Mouse (Mus musculus) frontal cortex, postnatal 10 days (tissue): ENCODE results near the gene Nup210l.

Experiments used
- DNase-seq, 2 experiments: peaks; one replicate each; pipeline ENCODE4 v3.0.0; 2022; ENCODE audit warnings: low spot score in 2 of 2, mixed read lengths in 1 of 2

Nup210l gene

GRCm38 (mm10) chr3:90103938-90104337, at the start of gene Nup210l:
TSS of gene Nup210l (plus strand) at chr3:90104132.
- no peak for DNase-seq

GRCm38 (mm10) chr3:90061549-90061948, 42.4 kb upstream of the Nup210l start:
- DNase-seq: no peak

GRCm38 (mm10) chr3:90062539-90062938, 41.4 kb upstream of the Nup210l start:
- DNase-seq: no peak

GRCm38 (mm10) chr3:90064383-90064782, 39.5 kb upstream of the Nup210l start:
- DNase-seq: no peak

GRCm38 (mm10) chr3:90065553-90065952, 38.4 kb upstream of the Nup210l start:
- DNase-seq: no peak

GRCm38 (mm10) chr3:90067851-90068250, 36.1 kb upstream of the Nup210l start:
- no peak for DNase-seq

- no peak for DNase-seq
Observed at GRCm38 (mm10) chr3:90069688-90070087, 34.2 kb upstream of the Nup210l start.

GRCm38 (mm10) chr3:90072294-90072693, 31.6 kb upstream of the Nup210l start, which contains the start of gene Tpm3:
TSS of gene Tpm3 (plus strand) at chr3:90072649.
- DNase-seq: no peak

- DNase-seq: peak; percentile 55 to 75
Observed at GRCm38 (mm10) chr3:90076921-90077716, 26.8 kb upstream of the Nup210l start.

GRCm38 (mm10) chr3:90078224-90078623, 25.7 kb upstream of the Nup210l start:
- no peak for DNase-seq

- peak; percentile 90 for DNase-seq
Observed at GRCm38 (mm10) chr3:90079133-90079762, 24.7 kb upstream of the Nup210l start.

GRCm38 (mm10) chr3:90079763-90080497, 24.0 kb upstream of the Nup210l start:
- peak; percentile 50 to 64 for DNase-seq

- no peak for DNase-seq
Observed at GRCm38 (mm10) chr3:90080498-90080863, 23.5 kb upstream of the Nup210l start.

- no peak for DNase-seq
Observed at GRCm38 (mm10) chr3:90081365-90082240, 22.3 kb upstream of the Nup210l start.

GRCm38 (mm10) chr3:90083034-90083433, 20.9 kb upstream of the Nup210l start:
- peak in 1 of 2 experiments; percentile 29 for DNase-seq

GRCm38 (mm10) chr3:90083698-90084324, 20.1 kb upstream of the Nup210l start:
- DNase-seq: peak; percentile 39 to 59

- no peak for DNase-seq
Observed at GRCm38 (mm10) chr3:90084790-90085189, 19.1 kb upstream of the Nup210l start.

GRCm38 (mm10) chr3:90085281-90085680, 18.7 kb upstream of the Nup210l start:
- no peak for DNase-seq

- no peak for DNase-seq
Observed at GRCm38 (mm10) chr3:90086068-90086467, 17.9 kb upstream of the Nup210l start.

- DNase-seq: no peak
Observed at GRCm38 (mm10) chr3:90088617-90089016, 15.3 kb upstream of the Nup210l start.

- DNase-seq: no peak
Observed at GRCm38 (mm10) chr3:90090892-90091291, 13.0 kb upstream of the Nup210l start.
